Mouse (Mus musculus): ENCODE results near the gene Ints5. TPM values are rescaled to one million over a fixed set of nuclear protein-coding genes. Genes with fewer than 3 reads are reported as not detected.
A peak's percentile ranks its signal among the peaks of the same experiment; 100 is the strongest.
"Not testable (repeated sequence)": the region's sequence is repeated elsewhere in the genome, so short reads cannot be mapped to it uniquely, and the experiment has no call there.

The Ints5 gene
- polyA plus RNA-seq, 1 experiment from 2014 or later = 41.0 TPM

DNA sequence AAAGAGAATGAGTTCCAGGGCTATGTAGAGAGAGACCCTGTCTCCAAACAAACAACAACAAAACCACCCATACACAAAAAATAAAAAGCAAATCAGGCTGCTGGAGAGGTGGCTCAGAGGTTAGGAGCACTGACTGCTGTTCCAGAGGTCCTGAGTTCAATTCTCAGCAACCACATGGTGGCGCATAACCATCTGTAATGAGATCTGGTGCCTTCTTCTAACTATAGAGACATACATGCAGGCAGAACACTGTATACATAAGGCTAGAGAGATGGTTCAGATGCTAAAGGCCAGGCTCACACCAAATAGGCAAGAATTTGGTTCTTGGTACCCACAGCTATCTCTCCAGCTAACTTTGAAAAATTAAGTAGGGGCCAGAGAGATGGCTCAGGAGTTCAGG lies 33.8 kb upstream of the Ints5 start:
- Histone ChIP-seq H3K4me1 (replicated peaks; ENCODE audit: control insufficient read depth, insufficient read depth, low read length) (no peaks in the 10 kb centered on the region), H3K9me3 (ENCODE audit: control insufficient read depth, low read length) (no peaks in the 10 kb centered on the region), H3K36me3 (ENCODE audit: control insufficient read depth, insufficient read depth) (no peaks in the 10 kb centered on the region), H3K4me3 (replicated peaks; ENCODE audit: low read length) (no peak overlapping the region), H3K27me3 (replicated peaks; ENCODE audit: control insufficient read depth, insufficient read depth, low read length) (no peaks in the 10 kb centered on the region), H3K27ac (ENCODE audit: low read length) (no peak overlapping the region), H3K9ac (replicated peaks; ENCODE audit: low read depth, low read length) (no peak overlapping the region), H3K4me2 (ENCODE audit: low read length) (no peak overlapping the region)
- ATAC-seq = no peak
- 24% methylated on average over 1 of the region's 1 CpGs for WGBS

- Histone ChIP-seq H3K9ac (replicated peaks; ENCODE audit: low read depth, low read length) (no peak overlapping the region), H3K36me3 (ENCODE audit: control insufficient read depth, insufficient read depth) (no peaks in the 10 kb centered on the region), H3K4me1 (replicated peaks; ENCODE audit: control insufficient read depth, insufficient read depth, low read length) (no peaks in the 10 kb centered on the region), H3K4me3 (replicated peaks; ENCODE audit: low read length) (no peak overlapping the region), H3K27ac (ENCODE audit: low read length) (no peak overlapping the region), H3K9me3 (ENCODE audit: control insufficient read depth, low read length) (no peaks in the 10 kb centered on the region), H3K4me2 (ENCODE audit: low read length) (no peak overlapping the region), H3K27me3 (replicated peaks; ENCODE audit: control insufficient read depth, insufficient read depth, low read length) (0 out of 2 replicates have a peak, but pooled peaks cover 2% of the 10 kb centered on the region)
- 89% methylated on average over 6 of the region's 6 CpGs for WGBS
- ATAC-seq = no peak
Measured at GRCm38 (mm10) chr19:8864265-8864664, 28.5 kb upstream of the Ints5 start.

- Histone ChIP-seq H3K4me1 (replicated peaks; ENCODE audit: control insufficient read depth, insufficient read depth, low read length) (peaks cover 14% of the 10 kb centered on the region), H3K36me3 (ENCODE audit: control insufficient read depth, insufficient read depth) (peaks cover 12% of the 10 kb centered on the region; the same call in 1 of the 2 replicates)
- not testable (repeated sequence) for H3K4me3 ChIP-seq (replicated peaks; ENCODE audit: low read length); H3K9ac ChIP-seq (replicated peaks; ENCODE audit: low read depth, low read length); ATAC-seq; H3K27ac ChIP-seq (ENCODE audit: low read length); H3K9me3 ChIP-seq (ENCODE audit: control insufficient read depth, low read length); H3K27me3 ChIP-seq (replicated peaks; ENCODE audit: control insufficient read depth, insufficient read depth, low read length); H3K4me2 ChIP-seq (ENCODE audit: low read length)
- 75% methylated on average over 3 of the region's 3 CpGs for WGBS
Measured at GRCm38 (mm10) chr19:8870381-8870780, 22.4 kb upstream of the Ints5 start.

- Histone ChIP-seq H3K27ac (ENCODE audit: low read length) (0 out of 2 replicates have a peak overlapping the region, but pooled peaks have one; percentile 41), H3K4me1 (replicated peaks; ENCODE audit: control insufficient read depth, insufficient read depth, low read length) (peaks cover 14% of the 10 kb centered on the region), H3K4me3 (replicated peaks; ENCODE audit: low read length) (peak overlapping the region; percentile 73), H3K4me2 (ENCODE audit: low read length) (peak overlapping the region; percentile 58), H3K9ac (replicated peaks; ENCODE audit: low read depth, low read length) (peak overlapping the region; percentile 61), H3K9me3 (ENCODE audit: control insufficient read depth, low read length) (no peaks in the 10 kb centered on the region), H3K36me3 (ENCODE audit: control insufficient read depth, insufficient read depth) (peaks cover 13% of the 10 kb centered on the region; the same call in 1 of the 2 replicates), H3K27me3 (replicated peaks; ENCODE audit: control insufficient read depth, insufficient read depth, low read length) (no peaks in the 10 kb centered on the region)
- 62% methylated on average over 9 of the region's 9 CpGs for WGBS
- peak; percentile 30 for ATAC-seq
Measured at GRCm38 (mm10) chr19:8870838-8871237, 22.0 kb upstream of the Ints5 start.

DNA sequence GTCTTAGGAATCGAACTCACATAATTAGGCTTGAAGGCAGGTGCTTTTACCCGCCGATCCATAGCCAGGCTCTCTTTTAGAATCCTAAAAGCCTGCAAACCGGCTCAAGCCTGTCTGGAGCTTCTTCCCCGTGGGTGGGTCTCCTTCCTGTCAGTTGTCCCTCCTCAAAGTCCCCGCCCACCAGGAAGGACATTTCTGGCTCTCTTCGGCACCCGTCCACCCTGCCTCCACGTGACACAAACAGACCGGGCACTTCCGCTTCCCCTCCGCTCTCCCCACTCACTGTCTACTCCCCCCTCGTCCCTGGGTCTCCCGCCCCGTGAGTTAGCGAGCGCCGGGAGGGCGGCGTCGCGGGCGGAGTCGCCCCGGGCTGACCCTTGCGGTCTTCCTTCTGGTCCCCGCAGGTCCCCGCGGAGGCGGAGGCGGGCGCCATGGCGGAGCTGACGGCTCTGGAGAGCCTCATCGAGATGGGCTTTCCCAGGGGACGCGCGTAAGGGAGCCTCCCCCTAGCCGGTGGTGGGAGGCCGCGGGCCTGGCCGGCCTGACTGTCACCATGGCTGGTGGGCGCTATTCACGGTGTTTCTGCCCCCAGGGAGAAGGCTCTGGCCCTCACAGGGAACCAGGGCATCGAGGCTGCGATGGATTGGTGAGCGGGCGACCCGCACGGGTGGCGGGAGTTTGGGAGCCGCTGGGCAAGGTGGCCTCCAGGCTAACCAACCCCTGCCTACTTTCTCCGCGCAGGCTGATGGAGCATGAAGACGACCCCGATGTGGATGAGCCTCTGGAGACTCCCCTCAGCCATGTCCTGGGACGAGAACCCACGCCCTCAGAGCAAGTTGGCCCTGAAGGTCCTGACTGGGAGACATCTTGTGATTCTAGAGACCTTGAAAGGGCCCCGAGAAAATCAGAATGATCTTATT lies 21.3 kb upstream of the Ints5 start, which contains the start of gene Ubxn1:
TSS of gene Ubxn1 (plus strand) at position 230 of the 920 bp plus-strand sequence.
- H3K4me3 ChIP-seq (replicated peaks; ENCODE audit: low read length) = peak within 1 kb of the TSS; percentile 73
- H3K4me2 ChIP-seq (ENCODE audit: low read length) = peak within 1 kb of the TSS; percentile 93
- no peaks in the 10 kb centered on the region for H3K27me3 ChIP-seq (replicated peaks; ENCODE audit: control insufficient read depth, insufficient read depth, low read length)
- peaks cover 16% of the 10 kb centered on the region; the same call in 1 of the 2 replicates for H3K36me3 ChIP-seq (ENCODE audit: control insufficient read depth, insufficient read depth)
- H3K9ac ChIP-seq (replicated peaks; ENCODE audit: low read depth, low read length) = peak within 1 kb of the TSS; percentile 74
- peak within 1 kb of the TSS; percentile 68 for H3K27ac ChIP-seq (ENCODE audit: low read length)
- no peaks in the 10 kb centered on the region for H3K9me3 ChIP-seq (ENCODE audit: control insufficient read depth, low read length)
- H3K4me1 ChIP-seq (replicated peaks; ENCODE audit: control insufficient read depth, insufficient read depth, low read length) = peaks cover 14% of the 10 kb centered on the region
- under 1% methylated on average over 53 of the region's 59 CpGs for WGBS
- ATAC-seq = peak; percentile 97

DNA sequence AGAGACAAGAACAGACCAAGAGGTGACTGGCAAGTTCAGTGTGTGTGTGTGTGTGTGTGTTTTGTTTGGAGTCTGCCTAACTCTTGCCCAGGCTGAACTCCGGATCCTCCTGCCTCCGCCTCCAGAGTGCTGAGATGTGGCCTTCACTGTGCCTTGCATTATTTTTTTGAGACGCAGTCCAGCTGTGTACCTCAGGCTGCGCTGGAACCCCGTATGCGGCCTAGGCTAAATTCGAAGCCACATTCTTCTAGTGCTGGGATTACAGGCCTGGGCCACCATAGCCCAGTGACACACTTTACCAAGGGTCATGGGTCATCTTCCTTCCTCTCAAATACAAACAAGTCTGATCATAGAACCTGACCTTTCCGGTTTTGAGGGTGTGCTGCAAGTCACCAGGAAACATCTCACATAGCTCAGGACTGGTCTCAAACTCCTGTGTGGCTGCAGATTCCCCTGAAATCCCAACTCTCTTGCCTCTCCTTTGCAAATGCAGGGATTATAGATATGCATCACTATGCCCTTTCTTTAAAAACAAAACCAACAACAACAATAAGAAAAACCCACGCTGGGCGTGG lies 20.5 kb upstream of the Ints5 start:
- Histone ChIP-seq H3K9me3 (ENCODE audit: control insufficient read depth, low read length) (no peaks in the 10 kb centered on the region), H3K9ac (replicated peaks; ENCODE audit: low read depth, low read length) (peak overlapping the region; percentile 74), H3K4me1 (replicated peaks; ENCODE audit: control insufficient read depth, insufficient read depth, low read length) (peaks cover 14% of the 10 kb centered on the region), H3K4me2 (ENCODE audit: low read length) (peak overlapping the region; percentile 93), H3K4me3 (replicated peaks; ENCODE audit: low read length) (peak overlapping the region; percentile 73), H3K27ac (ENCODE audit: low read length) (no peak overlapping the region), H3K27me3 (replicated peaks; ENCODE audit: control insufficient read depth, insufficient read depth, low read length) (no peaks in the 10 kb centered on the region), H3K36me3 (ENCODE audit: control insufficient read depth, insufficient read depth) (peaks cover 19% of the 10 kb centered on the region; the same call in 1 of the 2 replicates)
- no peak for ATAC-seq
- WGBS = 82% methylated on average over 10 of the region's 10 CpGs

DNA sequence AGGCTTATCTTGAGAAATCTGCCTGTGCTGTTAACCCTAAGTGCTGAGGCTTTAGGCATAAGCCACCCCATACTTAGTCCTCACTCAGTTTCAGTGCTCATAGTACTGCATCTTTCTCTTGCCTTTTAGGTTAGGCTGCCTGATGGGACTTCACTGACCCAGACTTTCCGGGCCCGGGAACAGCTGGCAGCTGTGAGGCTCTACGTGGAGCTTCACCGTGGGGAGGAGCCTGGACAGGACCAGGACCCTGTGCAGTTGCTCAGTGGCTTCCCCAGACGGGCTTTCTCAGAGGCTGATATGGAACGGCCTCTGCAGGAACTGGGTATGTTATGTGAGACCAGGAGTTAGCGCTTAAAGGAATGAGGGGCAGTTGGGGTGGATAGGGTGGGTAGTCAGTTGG lies 17.8 kb upstream of the Ints5 start:
- 93% methylated on average over 7 of the region's 7 CpGs for WGBS
- Histone ChIP-seq H3K9me3 (ENCODE audit: control insufficient read depth, low read length) (no peaks in the 10 kb centered on the region), H3K36me3 (ENCODE audit: control insufficient read depth, insufficient read depth) (peaks cover 22% of the 10 kb centered on the region), H3K27me3 (replicated peaks; ENCODE audit: control insufficient read depth, insufficient read depth, low read length) (no peaks in the 10 kb centered on the region), H3K4me1 (replicated peaks; ENCODE audit: control insufficient read depth, insufficient read depth, low read length) (peaks cover 18% of the 10 kb centered on the region), H3K27ac (ENCODE audit: low read length) (no peak overlapping the region), H3K9ac (replicated peaks; ENCODE audit: low read depth, low read length) (no peak overlapping the region), H3K4me3 (replicated peaks; ENCODE audit: low read length) (no peak overlapping the region), H3K4me2 (ENCODE audit: low read length) (no peak overlapping the region)
- ATAC-seq = no peak

GRCm38 (mm10) chr19:8880311-8881033 lies 12.3 kb upstream of the Ints5 start, which contains the start of gene Uqcc3:
Uqcc3 (minus strand) TSS chr19:8880923.
- Histone ChIP-seq H3K4me2 (ENCODE audit: low read length) (peak within 1 kb of the TSS; percentile 87), H3K9me3 (ENCODE audit: control insufficient read depth, low read length) (no peaks in the 10 kb centered on the region), H3K27me3 (replicated peaks; ENCODE audit: control insufficient read depth, insufficient read depth, low read length) (no peaks in the 10 kb centered on the region), H3K4me1 (replicated peaks; ENCODE audit: control insufficient read depth, insufficient read depth, low read length) (peaks cover 9% of the 10 kb centered on the region), H3K27ac (ENCODE audit: low read length) (peak within 1 kb of the TSS; percentile 49), H3K9ac (replicated peaks; ENCODE audit: low read depth, low read length) (peak within 1 kb of the TSS; percentile 80), H3K36me3 (ENCODE audit: control insufficient read depth, insufficient read depth) (peaks cover 10% of the 10 kb centered on the region), H3K4me3 (replicated peaks; ENCODE audit: low read length) (peak within 1 kb of the TSS; percentile 54)
- under 1% methylated on average over 42 of the region's 42 CpGs for WGBS
- ATAC-seq = peak; percentile 99

- 15% methylated on average over 3 of the region's 3 CpGs for WGBS
- Histone ChIP-seq H3K27me3 (replicated peaks; ENCODE audit: control insufficient read depth, insufficient read depth, low read length) (no peaks in the 10 kb centered on the region), H3K9ac (replicated peaks; ENCODE audit: low read depth, low read length) (peak overlapping the region; percentile 80), H3K9me3 (ENCODE audit: control insufficient read depth, low read length) (no peaks in the 10 kb centered on the region), H3K36me3 (ENCODE audit: control insufficient read depth, insufficient read depth) (peaks cover 9% of the 10 kb centered on the region), H3K4me2 (ENCODE audit: low read length) (peak overlapping the region; percentile 87), H3K4me1 (replicated peaks; ENCODE audit: control insufficient read depth, insufficient read depth, low read length) (peaks cover 9% of the 10 kb centered on the region), H3K4me3 (replicated peaks; ENCODE audit: low read length) (peak overlapping the region; percentile 54), H3K27ac (ENCODE audit: low read length) (0 out of 2 replicates have a peak overlapping the region, but pooled peaks have one; percentile 28)
- no peak; the same call in 1 of the 2 replicates for ATAC-seq
Measured at GRCm38 (mm10) chr19:8881034-8881392, 11.8 kb upstream of the Ints5 start.
